Mouse (Mus musculus): Measurements from ENCODE around the gene Lrrc10.

Lrrc10 gene

GRCm38 (mm10) chr10:117049253-117049652 is 4.1 kb downstream of the Lrrc10 start:
- DNase-seq: no peak

GRCm38 (mm10) chr10:117049961-117050597 is 4.9 kb downstream of the Lrrc10 start:
- no peak for DNase-seq

- no peak for DNase-seq
These were observed 10.5 kb downstream of the Lrrc10 start for GRCm38 (mm10) chr10:117055668-117056067.

GRCm38 (mm10) chr10:117062894-117063253 is 17.7 kb downstream of the Lrrc10 start:
- no peak for DNase-seq

- peak; percentile 84 to 85 for DNase-seq
These were observed 18.3 kb downstream of the Lrrc10 start, which contains the start of gene Cct2 for GRCm38 (mm10) chr10:117063254-117064021. TSS of gene Cct2 (minus strand) at chr10:117063814.

GRCm38 (mm10) chr10:117064076-117064475 is 18.9 kb downstream of the Lrrc10 start:
- DNase-seq: no peak

- DNase-seq: no peak
These were observed 24.0 kb downstream of the Lrrc10 start for GRCm38 (mm10) chr10:117069109-117069508.

- DNase-seq: no peak
These were observed 27.2 kb downstream of the Lrrc10 start for GRCm38 (mm10) chr10:117072191-117072888.

GRCm38 (mm10) chr10:117073176-117073575 is 28.0 kb downstream of the Lrrc10 start:
- no peak for DNase-seq

- peak; percentile 28 to 37 for DNase-seq
These were observed 33.1 kb downstream of the Lrrc10 start for GRCm38 (mm10) chr10:117078284-117078683.

- no peak for DNase-seq
These were observed 36.2 kb downstream of the Lrrc10 start for GRCm38 (mm10) chr10:117081326-117081725.

GRCm38 (mm10) chr10:117081914-117082359 is 36.8 kb downstream of the Lrrc10 start:
- DNase-seq: no peak

GRCm38 (mm10) chr10:117089628-117090027 is 44.5 kb downstream of the Lrrc10 start:
- DNase-seq: no peak

GRCm38 (mm10) chr10:117094504-117095329 is 49.6 kb downstream of the Lrrc10 start:
- no peak for DNase-seq

- DNase-seq: no peak
These were observed 51.0 kb downstream of the Lrrc10 start for GRCm38 (mm10) chr10:117096096-117096495.

Measured in thymus, adult 18-20 months (tissue).